Mouse (Mus musculus) kidney, embryonic 15.5 days (tissue): ENCODE data around the gene Spock2. TPM values are rescaled to one million over a fixed set of nuclear protein-coding genes. Genes with fewer than 3 reads are reported as not detected.

Experiments used
- ATAC-seq: fragments of 200-750 bp; cut with Nextera tagmentation; replicated peaks from 2 replicates; pipeline ENCODE4 v1.8.0; 2017; ENCODE audit warnings: moderate TSS enrichment; ENCODE audit not compliant: low FRiP score
- H3K27ac ChIP-seq: fragments of 300-500 bp; sonication (generic); 2 replicates; pipeline ENCODE4 v1.5.1; 2015; ENCODE audit warnings: mild to moderate bottlenecking, inconsistent platforms
- H3K27me3 ChIP-seq: fragments of 300-500 bp; sonication (generic); 2 replicates; pipeline ENCODE4 v1.6.1; 2015; ENCODE audit warnings: inconsistent platforms
- H3K36me3 ChIP-seq: fragments of 300-500 bp; sonication (generic); 2 replicates; pipeline ENCODE4 v1.6.1; 2015; ENCODE audit warnings: inconsistent platforms
- H3K4me1 ChIP-seq: fragments of 300-500 bp; sonication (generic); 2 replicates; pipeline ENCODE4 v1.6.1; 2015; ENCODE audit warnings: inconsistent platforms
- H3K4me2 ChIP-seq: fragments of 300-500 bp; sonication (generic); 2 replicates; pipeline ENCODE4 v1.6.1; 2015; ENCODE audit warnings: moderate library complexity, mild to moderate bottlenecking, inconsistent platforms
- H3K4me3 ChIP-seq: fragments of 300-500 bp; sonication (generic); replicated peaks from 2 replicates; pipeline ENCODE4 v1.5.1; 2015; ENCODE audit warnings: mild to moderate bottlenecking, inconsistent platforms
- H3K9ac ChIP-seq: fragments of 300-500 bp; sonication (generic); 2 replicates; pipeline ENCODE4 v1.6.1; 2015; ENCODE audit warnings: mild to moderate bottlenecking, inconsistent platforms
- H3K9me3 ChIP-seq: fragments of 300-500 bp; sonication (generic); replicated peaks from 2 replicates; pipeline ENCODE4 v1.6.1; 2016; ENCODE audit warnings: inconsistent platforms
- WGBS: fragments of 180-500 bp; shearing (Covaris S2); methylation state at CpG from one replicate; pipeline ENCODE4 v1.1.7; 2015; ENCODE audit warnings: mixed read lengths; 5-methylcytosine and 5-hydroxymethylcytosine counted together
- polyA plus RNA-seq: library from polyadenylated mRNA; unstranded; fragments of >200 nt; fragmentation: Nextera tagmentation; extraction: Ambion mirVana; gene quantifications from 2 replicates; pipeline ENCODE4 v1.2.1, GENCODE M21; 2015

The Spock2 gene
- polyA plus RNA-seq, 1 experiment from 2014 or later: 52.8 TPM

DNA sequence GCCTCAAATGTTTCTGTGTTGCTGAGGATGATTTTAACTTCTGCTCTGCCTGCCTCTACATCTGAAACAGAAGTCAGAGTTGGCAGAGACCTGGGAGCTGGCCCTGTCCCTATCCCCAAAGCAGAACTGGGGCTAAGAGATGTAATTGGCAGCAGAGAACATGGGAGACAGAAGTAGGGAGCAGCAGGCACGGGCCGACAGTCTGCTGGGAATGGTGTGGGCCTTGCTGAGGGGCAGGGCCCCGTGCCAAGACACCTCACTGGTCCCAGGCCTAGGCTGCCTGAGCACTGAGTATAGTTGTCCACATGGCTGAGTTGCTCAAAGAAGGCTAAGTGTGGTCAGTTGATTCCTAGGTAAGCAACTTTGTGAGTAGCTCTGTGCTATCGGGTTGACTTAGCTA lies 22.0 kb upstream of the Spock2 start:
- no peaks in the 10 kb centered on the region for H3K27me3 ChIP-seq
- no peaks in the 10 kb centered on the region for H3K9me3 ChIP-seq
- H3K4me2 ChIP-seq: no peak overlapping the region
- WGBS: 88% methylated on average over 4 of the region's 4 CpGs
- H3K4me3 ChIP-seq: no peak overlapping the region
- H3K36me3 ChIP-seq: no peaks in the 10 kb centered on the region
- H3K4me1 ChIP-seq: peaks cover 32% of the 10 kb centered on the region
- H3K27ac ChIP-seq: no peak overlapping the region
- ATAC-seq: no peak
- H3K9ac ChIP-seq: no peak overlapping the region

DNA sequence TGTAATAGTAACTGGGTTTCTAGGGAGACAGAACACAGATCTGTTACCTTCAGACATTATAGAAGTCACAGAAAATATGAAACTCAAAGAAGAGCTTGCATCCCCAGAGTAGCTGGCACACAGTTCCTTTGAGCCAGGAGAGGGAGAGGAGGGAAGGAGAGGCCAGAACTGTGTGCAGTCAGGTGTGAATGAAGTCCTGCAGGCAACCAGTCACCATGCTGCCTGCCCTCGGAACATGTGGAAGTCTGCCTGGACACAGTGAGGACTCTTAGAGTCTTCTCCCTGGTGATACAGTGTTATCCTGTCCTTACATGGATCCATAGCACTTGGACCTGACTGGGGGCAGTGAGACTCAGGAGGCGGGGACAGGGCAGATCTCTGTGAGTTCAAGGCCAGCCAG lies 13.7 kb upstream of the Spock2 start:
- Histone ChIP-seq H3K27me3 (no peaks in the 10 kb centered on the region), H3K27ac (no peak overlapping the region), H3K4me3 (no peak overlapping the region), H3K9me3 (no peaks in the 10 kb centered on the region), H3K4me1 (peaks cover 30% of the 10 kb centered on the region), H3K9ac (no peak overlapping the region), H3K4me2 (no peak overlapping the region), H3K36me3 (no peaks in the 10 kb centered on the region)
- no peak for ATAC-seq
- 74% methylated on average over 2 of the region's 2 CpGs for WGBS

DNA sequence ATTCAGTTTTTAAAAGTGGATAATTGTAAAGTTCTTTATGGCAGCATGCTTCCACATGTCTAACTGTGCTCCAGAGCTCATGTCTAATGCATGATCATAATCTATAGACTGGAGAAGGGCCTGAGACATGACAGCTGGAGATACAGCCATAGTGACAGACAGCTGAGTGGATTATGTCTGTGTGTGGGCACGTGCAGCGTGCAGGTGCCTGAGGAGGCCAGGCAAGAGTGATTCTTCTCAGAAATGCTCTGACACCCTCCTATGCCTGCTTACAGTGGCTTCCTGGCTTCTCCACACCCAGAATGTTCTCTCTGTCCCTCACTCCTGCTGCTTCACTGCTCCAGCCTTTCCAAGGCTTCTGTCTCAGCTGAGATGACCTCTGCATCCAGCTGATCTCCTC lies 12.3 kb upstream of the Spock2 start:
- Histone ChIP-seq H3K27me3 (no peaks in the 10 kb centered on the region), H3K9ac (no peak overlapping the region), H3K36me3 (no peaks in the 10 kb centered on the region), H3K9me3 (no peaks in the 10 kb centered on the region), H3K27ac (no peak overlapping the region), H3K4me2 (no peak overlapping the region), H3K4me3 (no peak overlapping the region), H3K4me1 (peaks cover 45% of the 10 kb centered on the region)
- no peak for ATAC-seq
- WGBS: 70% methylated on average over 2 of the region's 2 CpGs

DNA sequence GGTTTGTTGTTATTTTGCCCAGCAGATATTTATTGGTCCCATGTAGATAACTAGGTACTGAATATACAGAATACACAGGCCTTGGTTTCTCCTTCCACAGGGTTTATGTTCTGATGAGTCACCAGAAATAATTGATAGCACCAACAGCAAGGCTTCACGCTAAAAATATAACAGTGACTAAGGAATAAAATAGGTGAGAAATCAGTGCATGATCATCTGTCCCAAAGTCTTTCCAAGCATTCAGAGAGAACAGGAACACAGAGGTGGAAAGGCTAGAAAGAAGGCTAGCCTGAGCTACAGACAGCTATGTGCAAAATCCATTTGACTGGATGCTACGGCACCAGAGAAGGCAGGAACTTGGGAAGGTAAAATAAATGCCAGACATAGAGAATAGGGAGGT lies 10.5 kb upstream of the Spock2 start:
- H3K4me2 ChIP-seq: no peak overlapping the region
- ATAC-seq: no peak
- H3K27me3 ChIP-seq: no peaks in the 10 kb centered on the region
- no peak overlapping the region for H3K9ac ChIP-seq
- H3K4me1 ChIP-seq: peaks cover 50% of the 10 kb centered on the region
- no peak overlapping the region for H3K4me3 ChIP-seq
- H3K36me3 ChIP-seq: peaks cover under 1% of the 10 kb centered on the region; the same call in 1 of the 2 replicates
- H3K9me3 ChIP-seq: no peaks in the 10 kb centered on the region
- 82% methylated on average over 2 of the region's 2 CpGs for WGBS
- peak overlapping the region; percentile 79 for H3K27ac ChIP-seq

DNA sequence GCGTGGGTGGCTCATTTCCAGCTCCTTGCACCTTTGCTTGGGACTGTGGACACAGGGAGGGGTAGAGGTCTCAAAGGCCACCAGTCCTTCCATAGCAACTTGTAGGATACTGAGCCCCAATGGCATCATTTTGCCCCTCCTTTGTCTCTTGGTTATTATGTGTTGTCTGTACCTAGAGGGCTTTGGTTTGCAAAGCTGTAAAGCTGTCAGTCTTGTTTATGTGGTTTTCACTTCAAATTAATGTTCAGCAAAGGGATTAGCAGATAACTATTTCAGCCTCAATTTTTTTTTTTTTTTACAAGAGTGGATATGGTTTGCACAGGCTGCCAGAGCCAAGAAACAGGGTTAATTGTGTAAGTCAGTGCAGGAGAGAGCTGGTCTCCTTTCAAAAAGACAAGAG lies 9.7 kb upstream of the Spock2 start:
- WGBS: 32% methylated on average over 1 of the region's 1 CpGs
- Histone ChIP-seq H3K27ac (peak overlapping the region; percentile 79), H3K36me3 (peaks cover 4% of the 10 kb centered on the region; the same call in 1 of the 2 replicates), H3K4me2 (no peak overlapping the region), H3K4me3 (no peak overlapping the region), H3K9me3 (no peaks in the 10 kb centered on the region), H3K27me3 (no peaks in the 10 kb centered on the region), H3K4me1 (peaks cover 50% of the 10 kb centered on the region), H3K9ac (no peak overlapping the region)
- ATAC-seq: no peak; the same call in 1 of the 2 replicates

DNA sequence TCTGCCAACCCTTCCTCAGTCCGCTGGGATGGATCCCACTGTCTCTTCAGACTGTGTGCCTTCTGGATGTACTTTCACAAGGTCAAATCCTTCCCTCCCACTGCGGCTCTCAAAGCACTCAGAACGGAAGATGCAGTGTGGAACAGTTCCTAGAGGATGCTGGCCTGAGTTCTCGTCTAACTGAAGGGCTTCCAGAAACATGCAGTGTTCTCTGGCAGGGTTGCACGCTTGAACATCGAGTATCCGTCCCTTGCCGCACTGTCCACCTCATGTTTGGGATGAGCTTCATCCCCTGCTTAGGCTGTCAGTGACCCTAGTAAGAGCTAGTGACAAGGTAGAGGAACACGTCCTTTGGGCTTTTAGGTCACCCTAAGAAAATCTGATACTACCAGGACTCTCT lies 8.9 kb upstream of the Spock2 start:
- Histone ChIP-seq H3K36me3 (peaks cover 4% of the 10 kb centered on the region; the same call in 1 of the 2 replicates), H3K9ac (no peak overlapping the region), H3K27ac (peak overlapping the region; percentile 79), H3K9me3 (no peaks in the 10 kb centered on the region), H3K27me3 (no peaks in the 10 kb centered on the region), H3K4me1 (peaks cover 46% of the 10 kb centered on the region), H3K4me3 (no peak overlapping the region), H3K4me2 (no peak overlapping the region)
- 66% methylated on average over 9 of the region's 9 CpGs for WGBS
- no peak for ATAC-seq

DNA sequence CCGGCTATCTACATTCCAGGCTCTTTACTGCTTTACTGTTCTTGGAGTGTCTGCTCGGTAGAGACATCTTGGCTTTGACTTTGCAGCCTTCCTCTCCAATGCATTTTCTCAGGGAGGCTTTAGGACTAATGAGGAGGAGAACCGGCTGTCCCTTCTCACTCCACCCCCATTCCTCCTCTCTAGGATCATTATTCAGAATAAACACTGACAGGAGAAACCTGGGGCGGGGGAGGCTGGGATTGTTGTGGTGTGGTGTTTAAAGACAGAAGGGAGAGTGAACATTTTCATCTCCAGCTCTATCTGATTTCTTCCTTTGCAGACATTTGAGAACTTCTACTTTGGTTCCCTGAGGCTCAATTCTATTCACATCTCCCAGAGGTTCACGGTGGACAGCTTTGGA lies 8.2 kb upstream of the Spock2 start:
- 0 out of 2 replicates have a peak, but pooled peaks have one; percentile 37 for ATAC-seq

DNA sequence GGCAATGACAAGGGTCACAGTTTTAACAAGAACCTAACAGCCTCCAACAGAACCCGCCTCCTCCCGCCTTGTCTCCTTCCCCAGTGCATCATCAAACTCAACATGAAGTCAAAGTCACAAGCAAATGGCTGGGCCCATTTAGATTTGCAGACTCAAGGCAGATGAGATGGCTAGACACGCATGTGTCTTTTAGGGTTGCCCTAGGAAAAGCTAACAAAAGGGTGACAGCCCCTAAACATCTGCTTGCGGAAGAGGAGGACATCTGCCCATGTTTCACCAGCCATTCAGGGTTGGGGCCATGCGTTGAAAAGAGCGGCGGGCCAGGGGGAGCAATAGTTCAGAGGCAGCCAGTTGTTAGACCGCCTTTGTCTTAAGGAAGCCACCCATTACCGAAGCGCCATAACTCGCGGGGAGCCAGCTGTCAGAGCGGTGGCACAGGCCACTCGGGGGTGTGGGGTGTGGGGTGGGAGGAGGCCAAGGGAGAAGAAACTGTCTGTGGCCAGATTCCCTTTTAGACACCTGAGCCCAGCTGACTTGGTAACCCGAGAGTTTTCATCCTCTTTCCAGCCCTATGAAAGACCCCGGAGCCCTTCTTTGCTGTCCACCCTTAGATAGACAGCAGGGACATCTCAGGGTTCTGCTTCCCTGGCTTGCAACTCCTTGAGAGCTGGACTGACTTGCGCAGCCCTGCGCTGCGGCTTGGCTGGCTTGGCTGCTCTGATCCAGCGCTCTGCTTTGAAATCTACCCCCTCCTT lies 451 bp upstream of the Spock2 start:
- H3K9ac ChIP-seq: no peak overlapping the region
- H3K36me3 ChIP-seq: peaks cover 4% of the 10 kb centered on the region; the same call in 1 of the 2 replicates
- H3K4me2 ChIP-seq: peak overlapping the region; percentile 93
- H3K9me3 ChIP-seq: no peaks in the 10 kb centered on the region
- H3K4me1 ChIP-seq: peaks cover 50% of the 10 kb centered on the region
- peak overlapping the region; percentile 94 for H3K27ac ChIP-seq
- H3K27me3 ChIP-seq: peaks cover 55% of the 10 kb centered on the region
- peak; percentile 89 for ATAC-seq
- 14% methylated on average over 20 of the region's 20 CpGs for WGBS
- H3K4me3 ChIP-seq: peak overlapping the region; percentile 59

More for the DNA sequence above, 8.2 kb upstream of the Spock2 start:
- Histone ChIP-seq H3K9ac (no peak overlapping the region), H3K9me3 (no peaks in the 10 kb centered on the region), H3K27ac (peak overlapping the region; percentile 79), H3K4me1 (peaks cover 41% of the 10 kb centered on the region), H3K36me3 (peaks cover 4% of the 10 kb centered on the region; the same call in 1 of the 2 replicates), H3K27me3 (no peaks in the 10 kb centered on the region), H3K4me3 (no peak overlapping the region), H3K4me2 (no peak overlapping the region)
- WGBS: 37% methylated on average over 5 of the region's 5 CpGs

DNA sequence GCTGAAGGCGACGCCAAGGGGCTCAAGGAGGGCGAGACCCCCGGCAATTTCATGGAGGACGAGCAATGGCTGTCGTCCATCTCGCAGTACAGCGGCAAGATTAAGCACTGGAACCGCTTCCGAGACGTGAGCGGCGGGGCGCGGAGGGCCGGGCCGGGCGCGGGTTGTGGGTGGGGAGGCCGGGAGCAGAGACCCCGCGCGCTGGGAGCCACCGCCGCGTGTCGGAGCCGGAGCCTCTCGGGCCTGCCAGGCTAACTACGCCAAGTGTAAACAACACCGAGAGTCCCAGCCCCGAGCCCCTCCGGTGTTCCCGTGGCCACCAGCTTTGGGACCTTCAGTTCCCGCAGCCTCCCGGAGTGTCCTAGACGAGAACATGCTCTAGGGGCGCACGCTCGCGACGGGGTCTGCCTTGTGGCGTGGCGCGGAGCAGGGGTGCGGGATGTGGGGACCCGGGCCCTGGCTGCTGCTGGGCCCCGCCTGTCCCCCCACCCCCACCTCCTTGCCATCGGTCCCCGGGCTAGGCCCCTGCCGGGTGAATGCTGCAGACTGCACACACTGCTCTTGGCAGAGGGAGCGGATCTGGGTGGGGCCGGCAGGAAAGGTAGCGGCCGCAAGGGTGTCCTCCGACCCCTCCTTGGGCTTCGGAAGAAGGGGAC lies 640 bp downstream of the Spock2 start:
- Histone ChIP-seq H3K9me3 (no peaks in the 10 kb centered on the region), H3K27ac (peak overlapping the region; percentile 94), H3K9ac (peak overlapping the region; percentile 65), H3K4me1 (peaks cover 50% of the 10 kb centered on the region), H3K27me3 (peaks cover 55% of the 10 kb centered on the region), H3K4me2 (peak overlapping the region; percentile 93), H3K4me3 (peak overlapping the region; percentile 59), H3K36me3 (no peaks in the 10 kb centered on the region)
- peak; percentile 37 for ATAC-seq
- WGBS: under 1% methylated on average over 57 of the region's 57 CpGs

DNA sequence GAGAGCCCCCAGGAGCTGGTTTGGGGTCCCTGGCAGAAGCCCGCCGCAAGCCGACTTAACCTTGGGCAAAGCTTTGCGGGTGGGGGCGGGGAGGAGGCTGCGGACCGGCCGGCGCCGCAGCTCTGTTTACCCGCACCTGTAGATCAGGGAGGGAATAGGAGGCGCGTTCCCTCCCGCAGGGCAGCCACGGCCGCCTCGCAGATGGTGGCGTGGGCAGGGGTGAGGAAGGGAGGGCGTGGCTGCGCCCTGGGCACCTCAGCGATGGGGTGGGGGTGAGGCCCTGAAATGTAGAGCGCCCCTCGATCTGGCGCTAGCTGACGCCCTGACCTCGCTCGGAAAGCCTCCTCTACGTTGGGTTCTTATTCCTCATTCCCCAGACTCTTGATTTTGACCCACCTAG lies 1.4 kb downstream of the Spock2 start:
- no peaks in the 10 kb centered on the region for H3K36me3 ChIP-seq
- ATAC-seq: no peak
- H3K4me1 ChIP-seq: peaks cover 50% of the 10 kb centered on the region
- H3K4me2 ChIP-seq: peak overlapping the region; percentile 93
- H3K9me3 ChIP-seq: no peaks in the 10 kb centered on the region
- H3K27me3 ChIP-seq: peaks cover 55% of the 10 kb centered on the region
- H3K27ac ChIP-seq: peak overlapping the region; percentile 94
- WGBS: 1% methylated on average over 28 of the region's 28 CpGs
- peak overlapping the region; percentile 65 for H3K9ac ChIP-seq
- peak overlapping the region; percentile 59 for H3K4me3 ChIP-seq

DNA sequence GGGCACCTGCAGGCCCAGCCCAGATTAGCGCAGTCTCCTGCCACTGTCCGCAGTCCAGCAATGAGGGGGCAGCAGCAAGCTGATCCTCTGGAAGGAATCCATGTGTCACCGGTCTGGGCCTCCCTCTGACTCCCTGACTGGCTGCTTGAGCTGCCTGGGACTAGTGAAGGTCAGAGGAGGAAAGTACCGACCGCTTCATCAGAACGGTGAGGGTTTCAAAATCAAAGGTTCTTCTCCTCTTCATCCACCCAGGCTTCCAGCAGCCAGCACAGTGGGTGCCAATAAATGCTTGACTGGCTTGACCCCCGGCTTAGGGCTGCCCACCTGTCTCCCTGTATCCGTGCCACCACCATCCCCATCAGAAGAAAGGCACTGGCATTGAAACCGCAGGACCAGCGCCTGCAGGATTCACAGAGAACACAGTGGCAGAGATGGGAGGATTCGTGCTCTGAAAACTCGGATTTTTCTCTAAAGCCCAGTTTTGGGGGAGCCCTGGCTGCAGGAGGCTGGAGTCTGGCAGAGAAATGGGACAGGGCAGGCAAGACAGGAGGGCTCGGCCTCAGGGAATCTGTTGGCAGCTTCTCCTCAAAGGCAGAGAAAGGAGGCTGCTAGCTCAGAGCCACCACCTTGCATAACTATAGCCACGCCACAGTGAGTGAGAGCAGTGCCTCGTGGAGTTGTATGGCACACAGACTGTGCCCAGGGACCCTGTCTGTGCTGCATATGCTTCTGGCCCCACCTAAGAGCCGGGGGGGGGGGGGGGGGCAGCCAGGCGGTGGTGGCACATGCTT lies 2.5 kb downstream of the Spock2 start:
- WGBS: 49% methylated on average over 17 of the region's 17 CpGs
- no peak for ATAC-seq
- Histone ChIP-seq H3K36me3 (no peaks in the 10 kb centered on the region), H3K4me2 (peak overlapping the region; percentile 93), H3K4me3 (peak overlapping the region; percentile 59), H3K27me3 (peaks cover 55% of the 10 kb centered on the region), H3K9ac (no peak overlapping the region), H3K9me3 (no peaks in the 10 kb centered on the region), H3K4me1 (peaks cover 53% of the 10 kb centered on the region), H3K27ac (0 out of 2 replicates have a peak overlapping the region, but pooled peaks have one; percentile 24)

DNA sequence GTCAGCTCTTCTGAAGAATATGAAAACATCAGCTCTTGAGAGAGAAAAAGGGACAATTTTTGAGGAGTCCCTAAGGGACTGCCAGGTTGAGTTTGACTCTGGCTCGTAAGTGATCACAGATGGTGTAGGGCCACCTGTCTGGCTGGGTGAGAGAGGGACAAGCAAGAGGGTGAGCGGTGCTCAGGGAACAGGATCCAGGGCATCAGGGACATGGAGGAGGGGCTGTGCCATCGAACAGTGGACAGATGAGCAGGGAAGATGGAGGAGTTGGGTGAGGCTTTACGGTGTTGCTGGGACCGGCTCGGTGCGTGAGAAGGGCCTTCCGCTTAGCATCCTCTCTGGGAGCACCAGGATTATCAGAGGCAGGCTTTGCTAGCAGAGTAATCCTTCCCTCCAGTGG lies 3.3 kb downstream of the Spock2 start:
- Histone ChIP-seq H3K4me1 (peaks cover 55% of the 10 kb centered on the region), H3K9me3 (no peaks in the 10 kb centered on the region), H3K4me2 (peak overlapping the region; percentile 93), H3K27me3 (peaks cover 52% of the 10 kb centered on the region), H3K4me3 (no peak overlapping the region), H3K36me3 (no peaks in the 10 kb centered on the region), H3K9ac (peak overlapping the region; percentile 7; the same call in 1 of the 2 replicates), H3K27ac (no peak overlapping the region)
- ATAC-seq: no peak
- 70% methylated on average over 8 of the region's 8 CpGs for WGBS
